Mouse (Mus musculus) cerebral cortex, adult 2 months (tissue): ENCODE results near the gene Mfap3l.

Source experiments
- WGBS: fragments of 180-500 bp; shearing (Covaris S2); methylation state at CpG from one replicate; pipeline ENCODE4 v1.1.7; 2018; 5-methylcytosine and 5-hydroxymethylcytosine counted together

Gene Mfap3l

DNA sequence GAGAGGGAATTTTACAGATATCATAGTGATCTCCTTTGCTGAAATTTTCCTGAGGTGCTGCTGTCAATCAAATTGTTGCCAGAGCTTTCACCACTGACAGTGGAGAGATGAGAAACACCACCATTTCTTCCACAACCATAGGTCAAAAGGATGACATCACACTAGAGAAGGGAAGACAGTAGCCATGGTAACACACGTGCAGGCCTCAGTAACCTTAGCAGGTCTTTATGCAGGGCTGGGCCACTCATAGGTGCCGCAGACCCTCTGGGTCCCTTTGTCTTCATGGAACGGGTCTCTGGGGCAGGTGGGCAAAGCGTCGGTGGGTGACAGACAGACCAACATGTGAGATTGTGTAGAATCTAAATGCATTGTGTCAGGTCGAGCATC, 25.5 kb downstream of the Mfap3l start:
- WGBS: 63% methylated on average over 6 of the region's 6 CpGs

- 86% methylated on average over 2 of the region's 2 CpGs for WGBS
Measured at GRCm38 (mm10) chr8:60658686-60659085, 26.1 kb downstream of the Mfap3l start.

- 51% methylated on average over 8 of the region's 8 CpGs for WGBS
Measured at GRCm38 (mm10) chr8:60659721-60660120, 27.1 kb downstream of the Mfap3l start.

DNA sequence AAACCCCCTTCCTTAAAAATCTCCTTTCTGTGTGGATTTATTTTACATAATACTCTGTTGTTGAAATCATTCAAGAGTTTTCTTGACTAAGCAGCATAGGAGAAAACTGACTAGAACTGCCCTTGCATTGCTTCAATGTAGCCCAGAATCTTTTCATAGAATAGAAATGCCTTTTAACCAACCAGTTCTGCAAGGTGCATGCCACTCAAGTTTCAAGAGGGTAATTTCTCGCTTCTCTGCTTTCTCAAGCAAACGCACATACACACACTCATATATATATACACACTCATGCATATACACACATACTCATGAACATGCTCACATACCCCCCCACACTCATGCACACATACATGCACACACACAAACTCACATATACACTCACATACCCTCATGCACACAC, 28.6 kb downstream of the Mfap3l start:
- WGBS: 91% methylated on average over 2 of the region's 2 CpGs

GRCm38 (mm10) chr8:60663552-60663951, 30.9 kb downstream of the Mfap3l start:
- 62% methylated on average over 5 of the region's 5 CpGs for WGBS

DNA sequence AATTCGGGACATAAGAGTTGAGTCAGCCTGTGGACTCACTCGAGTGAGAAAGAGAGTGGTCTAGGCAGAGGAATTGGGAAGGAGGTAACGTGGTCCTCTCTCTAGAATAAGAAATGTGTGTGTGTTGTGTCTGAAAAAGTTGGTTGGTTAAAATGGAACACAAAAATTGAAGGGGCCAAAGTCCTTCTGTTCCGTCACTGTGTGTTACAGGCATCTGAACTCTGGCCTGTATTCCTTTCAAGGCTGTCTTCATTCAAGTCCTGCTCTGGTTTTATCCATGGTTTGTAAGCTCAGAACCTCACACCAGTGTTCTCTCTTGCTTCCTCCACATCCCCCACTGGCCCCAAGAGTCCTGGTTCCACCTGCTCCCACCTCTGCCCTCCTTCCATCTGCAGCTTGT, 33.2 kb downstream of the Mfap3l start:
- WGBS: 84% methylated on average over 4 of the region's 4 CpGs

DNA sequence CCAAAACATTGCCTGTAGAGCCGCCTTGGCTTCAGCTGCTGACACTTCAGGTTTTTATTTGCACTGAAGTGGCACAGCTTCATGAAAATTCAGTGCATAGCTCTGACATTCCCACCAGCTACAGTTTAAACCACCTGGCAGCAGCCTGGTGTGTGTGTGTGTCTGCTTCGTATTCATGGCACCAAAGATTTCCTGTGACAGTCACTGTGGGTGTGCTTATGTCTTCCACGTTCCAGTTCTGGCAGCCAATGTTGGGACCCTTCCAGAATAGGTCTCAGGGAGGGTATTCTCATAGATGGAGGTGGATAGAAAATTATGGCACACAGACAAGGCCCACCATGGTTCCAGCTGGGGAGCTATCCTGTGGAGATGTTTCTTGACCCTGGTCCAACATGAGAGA, 34.2 kb downstream of the Mfap3l start:
- 17% methylated on average over 3 of the region's 3 CpGs for WGBS

- WGBS: 89% methylated on average over 6 of the region's 6 CpGs
Measured at GRCm38 (mm10) chr8:60678590-60678989, 46.0 kb downstream of the Mfap3l start.

DNA sequence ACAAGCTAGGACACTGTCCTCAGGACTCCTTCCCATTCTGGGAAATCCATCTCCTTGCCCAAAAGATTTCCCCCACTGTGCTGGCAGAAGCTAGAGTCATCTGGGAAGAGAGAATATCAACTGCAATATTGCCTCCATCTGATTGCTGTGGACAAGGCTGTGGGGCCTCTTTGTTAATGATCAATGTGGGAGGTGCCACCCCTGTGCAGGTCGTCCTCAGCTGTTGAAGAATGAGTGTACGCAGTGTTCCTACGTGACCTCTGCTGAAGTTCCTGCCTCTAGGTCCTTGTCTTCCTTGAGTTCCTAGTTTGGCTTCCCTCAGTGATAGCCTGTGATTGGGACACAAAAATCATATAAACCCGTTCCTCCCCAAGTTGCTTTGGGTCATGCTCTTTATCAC, 49.2 kb downstream of the Mfap3l start:
- WGBS: 93% methylated on average over 4 of the region's 4 CpGs

GRCm38 (mm10) chr8:60682340-60682739, 49.7 kb downstream of the Mfap3l start:
- 91% methylated on average over 2 of the region's 2 CpGs for WGBS

DNA sequence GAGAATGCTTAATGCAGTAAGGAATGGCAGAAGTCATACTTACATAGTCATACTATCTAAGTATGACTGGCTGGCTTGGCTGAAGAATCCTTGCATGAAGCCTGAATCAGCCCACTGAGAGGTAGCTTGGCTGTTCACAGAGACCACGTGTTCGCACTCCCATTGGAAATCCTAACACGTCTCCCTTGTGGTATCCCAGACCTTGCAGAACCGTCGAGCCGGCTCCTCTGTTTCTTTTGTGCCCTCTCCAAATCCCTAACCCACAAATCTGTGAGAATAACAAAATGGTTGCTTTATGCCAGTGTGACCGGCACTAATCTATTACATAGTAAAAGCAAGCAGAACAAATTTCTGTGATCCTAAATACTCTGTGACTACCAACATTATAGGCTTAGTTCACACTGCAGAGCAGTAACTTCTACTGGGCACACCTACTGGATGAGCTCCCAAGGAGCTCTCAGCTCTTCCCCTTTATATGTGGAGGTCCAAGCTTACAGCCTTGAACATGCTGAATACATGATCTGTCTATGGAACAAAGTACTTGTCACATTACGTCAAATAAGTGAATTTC, 79.0 kb downstream of the Mfap3l start:
- 85% methylated on average over 8 of the region's 8 CpGs for WGBS

DNA sequence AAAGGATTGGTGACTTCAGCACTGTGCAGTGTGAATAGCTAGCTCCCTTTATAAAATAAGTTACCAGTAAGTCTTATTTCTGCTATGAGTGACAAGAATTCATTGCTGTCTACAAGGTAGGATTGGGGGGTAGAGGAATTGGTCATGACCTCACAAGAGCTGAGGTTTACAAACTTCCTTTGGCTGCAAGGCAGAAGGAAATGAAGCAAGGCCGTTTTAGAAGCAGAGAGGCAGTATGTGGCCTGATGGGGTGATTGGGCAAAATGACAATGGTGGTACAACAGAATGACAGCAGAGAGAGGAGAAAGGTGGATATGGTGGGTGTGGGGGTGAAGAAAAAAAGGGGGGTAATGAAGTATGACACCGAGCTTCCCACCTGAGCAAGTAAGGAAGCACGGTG, 82.1 kb downstream of the Mfap3l start:
- 90% methylated on average over 2 of the region's 3 CpGs for WGBS

DNA sequence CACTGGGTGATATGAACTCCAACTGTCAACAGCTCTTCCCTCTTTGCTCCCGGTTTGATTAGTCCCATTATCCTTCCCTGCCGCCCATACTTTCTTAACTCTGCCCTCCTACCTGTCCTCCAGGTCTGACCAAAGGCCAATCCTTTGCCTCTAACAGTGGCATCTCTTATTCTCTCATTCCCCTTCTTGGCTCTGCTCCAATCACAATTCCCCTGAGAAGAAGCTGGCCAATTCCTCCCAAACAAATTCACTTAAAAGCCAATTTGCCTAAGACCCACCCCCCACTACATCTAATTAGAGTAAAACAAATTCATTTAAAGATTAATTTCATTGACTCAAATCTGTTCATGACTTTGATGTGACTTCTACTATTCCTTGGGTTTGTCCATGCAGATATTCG, 86.1 kb downstream of the Mfap3l start:
- WGBS: 65% methylated on average over 3 of the region's 3 CpGs
